Mouse (Mus musculus) kidney, adult 9 months (tissue): ENCODE measurements around the gene Mark4.
A peak's percentile ranks its signal among the peaks of the same experiment; 100 is the strongest.

Experiments
- DNase-seq: peaks from one replicate; pipeline ENCODE4 v3.0.0; 2022

The Mark4 gene

GRCm38 (mm10) chr7:19432475-19432874, 26.1 kb downstream of the Mark4 start:
- no peak for DNase-seq

GRCm38 (mm10) chr7:19430402-19430801, 28.2 kb downstream of the Mark4 start:
- DNase-seq: no peak

- no peak for DNase-seq
Measured at GRCm38 (mm10) chr7:19429726-19430125, 28.9 kb downstream of the Mark4 start.

- DNase-seq: no peak
Measured at GRCm38 (mm10) chr7:19427999-19428650, 30.5 kb downstream of the Mark4 start.

GRCm38 (mm10) chr7:19426888-19427287, 31.7 kb downstream of the Mark4 start:
- no peak for DNase-seq

- no peak for DNase-seq
Measured at GRCm38 (mm10) chr7:19426349-19426748, 32.3 kb downstream of the Mark4 start.

GRCm38 (mm10) chr7:19424051-19424450, 34.6 kb downstream of the Mark4 start:
- DNase-seq: no peak

GRCm38 (mm10) chr7:19423083-19423482, 35.5 kb downstream of the Mark4 start:
- DNase-seq: no peak

- peak; percentile 90 for DNase-seq
Measured at GRCm38 (mm10) chr7:19420821-19421636, 37.6 kb downstream of the Mark4 start.

- no peak for DNase-seq
Measured at GRCm38 (mm10) chr7:19420121-19420520, 38.5 kb downstream of the Mark4 start.

GRCm38 (mm10) chr7:19416590-19416989, 42.0 kb downstream of the Mark4 start:
- DNase-seq: no peak

- no peak for DNase-seq
Measured at GRCm38 (mm10) chr7:19413525-19413924, 45.1 kb downstream of the Mark4 start.

- DNase-seq: no peak
Measured at GRCm38 (mm10) chr7:19411783-19412182, 46.8 kb downstream of the Mark4 start.

GRCm38 (mm10) chr7:19410766-19411344, 47.8 kb downstream of the Mark4 start:
- DNase-seq: no peak

- no peak for DNase-seq
Measured at GRCm38 (mm10) chr7:19409753-19410152, 48.9 kb downstream of the Mark4 start.

GRCm38 (mm10) chr7:19405417-19405816, 53.2 kb downstream of the Mark4 start:
- DNase-seq: peak; percentile 88

- no peak for DNase-seq
Measured at GRCm38 (mm10) chr7:19404476-19404875, 54.1 kb downstream of the Mark4 start, which contains the start of gene Ckm. Gene Ckm, plus strand, starts transcription at chr7:19404776.

- DNase-seq: peak; percentile 87
Measured at GRCm38 (mm10) chr7:19403731-19404296, 54.8 kb downstream of the Mark4 start, which contains the start of gene Klc3. Gene Klc3, minus strand, starts transcription at chr7:19404104.

GRCm38 (mm10) chr7:19402535-19403112, 56.0 kb downstream of the Mark4 start:
- DNase-seq: no peak

GRCm38 (mm10) chr7:19400946-19401345, 57.7 kb downstream of the Mark4 start:
- DNase-seq: no peak

GRCm38 (mm10) chr7:19399496-19400280, 58.9 kb downstream of the Mark4 start:
- peak; percentile 52 for DNase-seq

- no peak for DNase-seq
Measured at GRCm38 (mm10) chr7:19394484-19394883, 64.1 kb downstream of the Mark4 start.
